Mouse (Mus musculus) forebrain, embryonic 11.5 days (tissue): ENCODE measurements around the gene Edn2. TPM values are rescaled to one million over a fixed set of nuclear protein-coding genes. Genes with fewer than 3 reads are reported as not detected.
A peak's percentile ranks its signal among the peaks of the same experiment; 100 is the strongest.

Experiments used
- ATAC-seq: fragments of 200-750 bp; cut with Nextera tagmentation; replicated peaks from 2 replicates; pipeline ENCODE4 v1.8.0; 2017; ENCODE audit warnings: moderate TSS enrichment; ENCODE audit not compliant: low FRiP score
- DNase-seq: peaks from one replicate; pipeline ENCODE4 v3.0.0-alpha.2; 2017; ENCODE audit warnings: low spot score
- H3K27ac ChIP-seq: fragments of 300-500 bp; sonication (generic); 2 replicates; pipeline ENCODE4 v1.5.1; 2014; ENCODE audit warnings: low read depth, low read length
- H3K27me3 ChIP-seq: fragments of 300-500 bp; sonication (generic); 2 replicates; pipeline ENCODE4 v1.6.1; 2014; ENCODE audit warnings: mild to moderate bottlenecking, low read length, mixed read lengths; ENCODE audit not compliant: control insufficient read depth, insufficient read depth
- H3K36me3 ChIP-seq: fragments of 300-500 bp; sonication (generic); 2 replicates; pipeline ENCODE4 v1.6.1; 2014; ENCODE audit warnings: mild to moderate bottlenecking, low read length, moderate library complexity, mixed read lengths; ENCODE audit not compliant: control insufficient read depth, insufficient read depth
- H3K4me1 ChIP-seq: fragments of 300-500 bp; sonication (generic); replicated peaks from 2 replicates; pipeline ENCODE4 v1.6.1; 2014; ENCODE audit warnings: low read length, mixed read lengths; ENCODE audit not compliant: control insufficient read depth, insufficient read depth
- H3K4me2 ChIP-seq: fragments of 300-500 bp; sonication (generic); 2 replicates; pipeline ENCODE4 v1.6.1; 2014; ENCODE audit warnings: low read depth, mild to moderate bottlenecking, low read length, moderate library complexity, mixed read lengths; ENCODE audit not compliant: severe bottlenecking
- H3K4me3 ChIP-seq: fragments of 300-500 bp; sonication (generic); 2 replicates; pipeline ENCODE4 v1.5.1; 2014; ENCODE audit warnings: low read depth, low read length
- H3K9ac ChIP-seq: fragments of 300-500 bp; sonication (generic); 2 replicates; pipeline ENCODE4 v1.6.1; 2014; ENCODE audit warnings: low read length
- H3K9me3 ChIP-seq: fragments of 300-500 bp; sonication (generic); 2 replicates; pipeline ENCODE4 v1.6.1; 2016; ENCODE audit warnings: low read length, mixed read lengths; ENCODE audit not compliant: control insufficient read depth
- WGBS: fragments of 180-500 bp; shearing (Covaris S2); extraction: QIAGEN DNeasy Blood & Tissue Kit; methylation state at CpG from one replicate; pipeline ENCODE4 v1.1.7; 2014; 5-methylcytosine and 5-hydroxymethylcytosine counted together
- polyA plus RNA-seq: library from polyadenylated mRNA; unstranded; fragments of >200 nt; fragmentation: Nextera tagmentation; extraction: Ambion mirVana; gene quantifications from 2 replicates; pipeline ENCODE4 v1.2.1, GENCODE M21; 2014

The Edn2 gene
- not detected in 2 replicates for polyA plus RNA-seq

DNA sequence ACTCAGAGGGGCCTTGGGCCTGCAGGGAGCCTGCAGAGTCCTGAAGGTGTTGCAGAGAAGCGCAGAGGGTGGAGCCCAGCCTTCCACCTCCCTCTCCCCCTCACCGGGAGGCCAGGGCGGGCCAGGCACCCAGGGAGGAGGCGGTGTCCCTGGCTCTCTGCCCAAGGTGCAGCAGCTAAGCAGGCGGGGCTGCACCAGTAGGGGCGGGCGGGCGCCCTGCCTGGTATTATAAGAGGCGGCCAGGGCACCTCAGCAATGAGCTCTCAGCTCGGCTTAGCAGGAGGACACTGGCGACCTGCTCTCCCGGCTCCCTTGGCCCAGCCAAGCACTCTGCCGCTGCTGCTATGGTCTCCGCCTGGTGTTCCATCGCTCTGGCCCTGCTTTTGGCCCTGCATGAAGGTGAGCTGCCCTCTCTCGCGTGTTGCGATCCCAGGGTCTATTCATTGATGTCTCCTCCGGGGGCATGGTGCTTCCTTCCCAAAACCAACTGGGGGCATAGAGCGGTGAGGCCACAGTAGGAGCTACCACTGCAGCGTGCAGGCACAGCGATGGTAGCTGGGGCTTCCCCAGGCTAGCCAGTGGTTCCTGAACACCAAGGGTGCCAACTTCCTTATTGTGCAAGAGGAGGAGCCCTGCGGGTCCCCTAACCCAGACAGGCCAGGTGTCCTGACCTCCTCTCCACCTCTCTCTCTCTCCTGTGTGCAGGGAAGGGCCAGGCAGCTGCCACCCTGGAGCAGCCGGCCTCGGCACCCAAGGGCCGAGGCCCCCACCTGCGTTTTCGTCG is at the start of gene Edn2:
Gene Edn2 (plus strand): TSS at position 41 of the 784 bp plus-strand sequence.
- DNase-seq: no peak
- H3K4me2 ChIP-seq: no peak within 1 kb of the TSS
- no peaks in the 10 kb centered on the region for H3K27me3 ChIP-seq
- no peak within 1 kb of the TSS for H3K4me3 ChIP-seq
- no peaks in the 10 kb centered on the region for H3K36me3 ChIP-seq
- H3K9ac ChIP-seq: no peak within 1 kb of the TSS
- WGBS: 38% methylated on average over 27 of the region's 29 CpGs
- ATAC-seq: no peak
- H3K27ac ChIP-seq: no peak within 1 kb of the TSS
- no peaks in the 10 kb centered on the region for H3K9me3 ChIP-seq
- H3K4me1 ChIP-seq: 0 out of 2 replicates have a peak, but pooled peaks cover 2% of the 10 kb centered on the region

DNA sequence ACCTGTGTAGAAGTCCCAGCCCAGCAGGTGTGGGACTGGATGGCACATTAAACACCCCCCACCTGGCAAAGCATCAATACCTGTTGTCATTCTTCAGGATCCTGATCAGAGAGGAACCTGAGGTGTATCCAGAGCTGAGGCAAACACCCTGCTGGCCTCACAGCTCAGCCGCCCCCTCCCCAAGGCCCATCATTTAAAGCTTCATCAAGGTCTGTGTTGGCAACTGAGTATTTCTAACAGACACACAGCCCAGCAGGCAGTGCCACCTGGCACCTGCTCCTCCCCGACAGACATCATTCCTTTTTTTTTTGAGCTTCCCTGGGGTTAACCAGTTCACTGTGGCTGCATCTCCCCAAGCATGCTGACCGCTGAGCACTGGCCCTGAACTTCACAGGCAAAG is 45.5 kb upstream of the Edn2 start:
- no peaks in the 10 kb centered on the region for H3K36me3 ChIP-seq
- no peaks in the 10 kb centered on the region for H3K27me3 ChIP-seq
- no peaks in the 10 kb centered on the region for H3K9me3 ChIP-seq
- 89% methylated on average over 3 of the region's 3 CpGs for WGBS
- DNase-seq: no peak
- no peak for ATAC-seq
- H3K4me3 ChIP-seq: no peak overlapping the region
- no peak overlapping the region for H3K27ac ChIP-seq
- no peak overlapping the region for H3K4me2 ChIP-seq
- H3K9ac ChIP-seq: no peak overlapping the region
- H3K4me1 ChIP-seq: no peaks in the 10 kb centered on the region

DNA sequence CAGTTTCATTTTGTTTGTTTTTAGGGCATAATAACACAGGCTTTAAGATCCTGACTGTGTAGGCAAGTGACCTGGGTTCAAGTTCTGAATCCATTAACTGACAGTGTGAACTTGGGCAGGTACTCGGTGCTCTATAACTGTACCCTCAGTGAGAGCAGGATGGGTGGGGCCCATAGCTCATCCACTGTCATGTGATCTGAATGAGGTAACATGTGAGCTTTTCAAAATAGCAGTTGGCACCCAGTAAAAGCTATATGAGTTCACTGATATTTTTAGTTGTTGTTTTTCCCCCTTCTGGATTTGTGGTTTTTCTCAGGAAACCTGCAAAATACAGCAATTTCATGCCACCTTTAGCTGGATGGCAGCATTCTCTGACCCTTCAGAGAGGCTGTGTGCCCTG is 44.7 kb upstream of the Edn2 start:
- H3K9ac ChIP-seq: no peak overlapping the region
- DNase-seq (no peak), ATAC-seq (no peak)
- no peaks in the 10 kb centered on the region for H3K36me3 ChIP-seq
- WGBS: 89% methylated on average over 1 of the region's 1 CpGs
- no peaks in the 10 kb centered on the region for H3K9me3 ChIP-seq
- no peak overlapping the region for H3K4me3 ChIP-seq
- no peaks in the 10 kb centered on the region for H3K27me3 ChIP-seq
- no peak overlapping the region for H3K4me2 ChIP-seq
- H3K27ac ChIP-seq: no peak overlapping the region
- H3K4me1 ChIP-seq: no peaks in the 10 kb centered on the region

DNA sequence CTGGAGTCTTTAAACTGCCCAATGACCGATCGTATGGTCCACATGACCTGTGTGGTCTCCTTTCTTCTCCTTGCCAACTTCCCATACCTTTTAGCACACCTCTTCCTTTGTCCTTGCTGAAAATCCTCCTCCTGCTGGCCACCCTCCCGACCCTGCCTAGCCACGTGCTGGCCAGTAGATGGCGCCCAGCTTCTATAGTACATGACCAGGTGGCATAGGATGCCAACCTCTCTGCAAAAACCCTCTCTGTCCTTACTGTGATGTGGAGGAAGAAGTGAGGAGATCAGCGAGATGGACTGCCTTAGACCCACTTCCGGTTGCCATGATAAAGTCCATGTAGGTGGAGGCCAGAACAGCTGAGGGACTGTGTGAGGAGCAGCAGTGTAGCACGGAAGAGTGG is 40.7 kb upstream of the Edn2 start:
- DNase-seq (peak; percentile 71), ATAC-seq (no peak)
- Histone ChIP-seq H3K4me2 (no peak overlapping the region), H3K4me3 (no peak overlapping the region), H3K9ac (no peak overlapping the region), H3K36me3 (no peaks in the 10 kb centered on the region), H3K9me3 (no peaks in the 10 kb centered on the region), H3K4me1 (no peaks in the 10 kb centered on the region), H3K27me3 (no peaks in the 10 kb centered on the region), H3K27ac (no peak overlapping the region)
- 37% methylated on average over 8 of the region's 8 CpGs for WGBS

DNA sequence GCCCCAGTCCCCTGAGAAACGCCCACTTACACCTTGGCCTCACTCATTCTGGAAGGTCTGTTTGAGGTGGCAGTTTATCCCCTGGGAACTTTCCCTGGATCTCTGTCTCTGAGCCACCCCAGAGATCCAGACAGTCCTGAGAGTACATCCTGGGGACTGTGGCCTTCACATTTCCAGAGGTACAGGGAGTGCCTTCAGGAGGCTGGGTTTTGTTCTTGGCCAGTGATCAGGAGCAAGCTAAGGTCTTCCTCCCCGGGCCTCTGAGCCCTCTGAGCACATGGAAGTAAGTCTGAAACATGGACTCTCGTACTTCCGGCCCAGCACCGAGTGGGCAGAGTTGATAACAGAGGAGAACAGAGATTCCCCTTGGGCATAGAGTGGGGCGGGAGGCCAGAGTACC is 36.4 kb upstream of the Edn2 start:
- DNase-seq (no peak), ATAC-seq (no peak)
- H3K9me3 ChIP-seq: no peaks in the 10 kb centered on the region
- H3K4me1 ChIP-seq: no peaks in the 10 kb centered on the region
- H3K27me3 ChIP-seq: no peaks in the 10 kb centered on the region
- no peak overlapping the region for H3K4me2 ChIP-seq
- H3K4me3 ChIP-seq: no peak overlapping the region
- WGBS: 82% methylated on average over 6 of the region's 6 CpGs
- no peaks in the 10 kb centered on the region for H3K36me3 ChIP-seq
- no peak overlapping the region for H3K27ac ChIP-seq
- no peak overlapping the region for H3K9ac ChIP-seq

DNA sequence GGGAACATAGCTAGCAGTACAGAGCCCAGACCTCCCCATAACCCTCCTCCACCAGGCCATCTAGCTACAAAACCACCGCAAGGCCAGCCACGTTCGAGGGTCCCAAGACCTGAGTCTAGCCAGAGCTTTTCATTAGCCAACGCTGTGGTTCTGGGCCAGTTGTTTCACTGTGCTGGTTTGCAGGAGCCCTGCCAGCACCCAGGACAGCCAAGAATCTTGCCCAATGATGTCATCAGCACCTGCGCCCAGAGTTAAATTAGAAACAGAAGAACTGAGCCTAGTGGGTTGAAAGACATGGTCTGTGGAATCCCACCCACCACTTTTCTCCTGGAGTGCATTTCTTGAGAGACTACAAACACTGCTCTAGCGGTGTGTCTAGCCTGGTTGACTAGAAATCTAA is 35.0 kb upstream of the Edn2 start:
- H3K9ac ChIP-seq: no peak overlapping the region
- no peaks in the 10 kb centered on the region for H3K27me3 ChIP-seq
- H3K4me3 ChIP-seq: no peak overlapping the region
- no peaks in the 10 kb centered on the region for H3K4me1 ChIP-seq
- DNase-seq (no peak), ATAC-seq (no peak)
- no peak overlapping the region for H3K4me2 ChIP-seq
- 93% methylated on average over 6 of the region's 6 CpGs for WGBS
- H3K9me3 ChIP-seq: no peaks in the 10 kb centered on the region
- no peaks in the 10 kb centered on the region for H3K36me3 ChIP-seq
- no peak overlapping the region for H3K27ac ChIP-seq

DNA sequence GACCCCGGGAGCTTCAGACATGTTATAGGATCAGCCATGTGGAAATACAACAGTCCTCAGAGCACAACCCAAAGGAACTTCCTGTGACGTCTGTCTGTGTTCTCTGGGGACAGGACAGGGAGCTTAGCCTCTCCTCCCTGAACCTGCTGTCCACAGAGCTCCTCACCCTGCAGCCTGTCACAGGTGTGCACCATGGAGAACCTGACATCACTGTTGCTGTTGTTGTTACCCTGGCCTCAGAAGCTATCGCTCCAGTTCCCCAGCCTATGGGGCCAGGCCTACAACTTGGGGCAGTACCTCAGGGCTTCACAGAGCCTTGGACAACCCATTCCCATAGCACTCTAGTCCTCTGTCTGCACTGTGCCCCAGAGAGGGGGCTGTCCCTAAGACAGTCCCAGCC is 33.7 kb upstream of the Edn2 start:
- no peaks in the 10 kb centered on the region for H3K9me3 ChIP-seq
- H3K27ac ChIP-seq: no peak overlapping the region
- no peaks in the 10 kb centered on the region for H3K27me3 ChIP-seq
- no peak for DNase-seq
- H3K4me3 ChIP-seq: no peak overlapping the region
- no peaks in the 10 kb centered on the region for H3K36me3 ChIP-seq
- H3K4me2 ChIP-seq: no peak overlapping the region
- no peak overlapping the region for H3K9ac ChIP-seq
- WGBS: 86% methylated on average over 3 of the region's 3 CpGs
- H3K4me1 ChIP-seq: no peaks in the 10 kb centered on the region
- ATAC-seq: no peak

DNA sequence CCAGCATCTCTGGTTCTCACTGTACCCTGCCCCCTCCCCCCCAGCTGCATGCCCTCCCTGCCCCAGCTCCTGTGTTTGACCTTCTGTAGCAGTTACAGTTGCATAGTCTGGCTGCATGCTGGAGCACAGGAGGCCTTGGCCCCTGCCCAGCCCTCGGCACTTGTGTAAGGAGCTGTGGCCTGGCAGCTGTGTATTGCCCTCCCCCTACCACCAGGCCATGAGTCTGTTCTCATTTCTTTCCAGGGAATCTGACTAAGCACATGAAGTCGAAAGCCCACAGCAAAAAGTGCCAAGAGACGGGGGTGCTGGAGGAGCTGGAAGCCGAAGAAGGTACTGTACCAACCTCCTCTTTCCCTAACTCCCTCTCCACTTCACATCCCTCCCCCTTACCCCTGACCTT is 33.0 kb upstream of the Edn2 start:
- H3K4me2 ChIP-seq: no peak overlapping the region
- DNase-seq: no peak
- ATAC-seq: no peak
- H3K4me1 ChIP-seq: no peaks in the 10 kb centered on the region
- no peaks in the 10 kb centered on the region for H3K27me3 ChIP-seq
- no peak overlapping the region for H3K9ac ChIP-seq
- no peak overlapping the region for H3K4me3 ChIP-seq
- no peak overlapping the region for H3K27ac ChIP-seq
- no peaks in the 10 kb centered on the region for H3K36me3 ChIP-seq
- 86% methylated on average over 4 of the region's 4 CpGs for WGBS
- H3K9me3 ChIP-seq: no peaks in the 10 kb centered on the region

DNA sequence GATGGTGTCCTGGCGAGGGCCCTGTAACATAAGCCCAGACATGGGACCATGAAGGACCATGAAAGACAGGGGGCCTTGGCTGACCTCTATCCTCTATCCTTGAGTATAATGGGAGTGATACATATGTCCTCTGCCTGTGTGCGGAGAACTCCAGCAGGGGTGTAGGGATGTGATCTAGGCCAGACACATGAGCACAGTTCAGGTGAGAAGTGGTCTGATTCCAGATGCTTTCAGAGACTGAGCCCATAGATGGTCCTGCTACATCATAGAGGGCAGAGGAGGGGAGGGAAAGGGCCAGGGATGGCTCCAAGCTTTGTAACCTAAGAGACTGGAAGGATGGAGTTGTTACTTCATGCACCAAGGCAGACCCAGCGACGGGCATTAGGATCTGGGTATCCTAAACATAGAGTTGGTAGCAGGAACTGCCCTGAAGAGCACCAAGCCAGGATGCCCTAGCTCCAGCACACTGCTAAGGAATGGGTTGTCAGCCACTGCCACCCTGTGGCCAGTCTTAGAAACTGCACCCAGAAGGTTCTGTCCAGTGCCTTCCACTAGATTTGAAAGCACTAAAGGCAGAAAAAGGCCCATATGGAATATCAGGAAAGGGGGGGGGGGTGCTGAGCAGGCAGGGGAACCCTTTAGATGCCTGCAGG is 31.6 kb upstream of the Edn2 start:
- no peak overlapping the region for H3K27ac ChIP-seq
- no peaks in the 10 kb centered on the region for H3K36me3 ChIP-seq
- no peak overlapping the region for H3K4me3 ChIP-seq
- H3K4me1 ChIP-seq: no peaks in the 10 kb centered on the region
- peak; percentile 66 for ATAC-seq
- DNase-seq: peak; percentile 83
- H3K4me2 ChIP-seq: no peak overlapping the region
- H3K27me3 ChIP-seq: no peaks in the 10 kb centered on the region
- WGBS: 53% methylated on average over 4 of the region's 4 CpGs
- no peak overlapping the region for H3K9ac ChIP-seq
- H3K9me3 ChIP-seq: no peaks in the 10 kb centered on the region
